ENCODE assay signal across 8 mouse cellular contexts in genomic region chr7:144939344-144940002, GRCm38 (mm10). TPM values are rescaled to one million over a fixed set of nuclear protein-coding genes. Genes with fewer than 3 reads are reported as not detected.
DNase-seq lines count a peak whose midpoint lies in the region; ATAC-seq and TF ChIP-seq lines count a peak whose summit lies in the region.

Gene Ccnd1, minus strand, starts transcription at chr7:144939925.

- peak within 1 kb of the TSS; percentile 75 for H3ac ChIP-seq in C2C12 (ENCODE audit: control insufficient read depth, insufficient read length, low read depth)

- H3K4me3 ChIP-seq in C2C12 (ENCODE audit: insufficient read depth, poor library complexity, severe bottlenecking), result peak within 1 kb of the TSS; percentile 89
- peak within 1 kb of the TSS; percentile 70 for H3K4me3 ChIP-seq in embryonic facial prominence, embryonic 14.5 days (ENCODE audit: low read depth, low read length)
- H3K4me3 ChIP-seq in heart, embryonic 14.5 days (ENCODE audit: control insufficient read depth in 1 of 2, insufficient read depth in 1 of 2, low read depth in 1 of 2, low read length in 2 of 2), result peak within 1 kb of the TSS; percentile 74 to 84
- peak within 1 kb of the TSS; percentile 84 for H3K4me3 ChIP-seq in kidney, postnatal 0 days (replicated peaks; ENCODE audit: low read depth, low read length)
- peak within 1 kb of the TSS; percentile 46 to 66 for H3K4me3 ChIP-seq in liver, embryonic 14.5 days (ENCODE audit: insufficient read depth in 1 of 2, low read depth in 2 of 2, low read length in 2 of 2)
- H3K4me3 ChIP-seq in olfactory bulb, adult 2 months (ENCODE audit: insufficient read depth, low read depth, low read length), result peak within 1 kb of the TSS; percentile 39

- peak within 1 kb of the TSS; percentile 93 for H3K4me2 ChIP-seq in embryonic facial prominence, embryonic 14.5 days (ENCODE audit: low read depth, low read length)
- H3K4me2 ChIP-seq in heart, embryonic 14.5 days (ENCODE audit: low read length), result peak within 1 kb of the TSS; percentile 94
- H3K4me2 ChIP-seq in kidney, postnatal 0 days (ENCODE audit: low read length), result peak within 1 kb of the TSS; percentile 99
- peak within 1 kb of the TSS; percentile 63 for H3K4me2 ChIP-seq in liver, embryonic 14.5 days (ENCODE audit: low read depth)

- peak; percentile 17; the same call in 1 of the 2 replicates for TF ChIP-seq POLR2A in olfactory bulb, adult 2 months (IDR thresholded peaks at IDR 0.05; ENCODE audit: insufficient read depth, low read depth, low read length)

- TF ChIP-seq CTCF in C2C12 (IDR thresholded peaks at IDR 0.05; ENCODE audit: control insufficient read depth, insufficient read depth, insufficient read length), result no peak
- no peak; the same call in 1 of the 2 replicates for TF ChIP-seq CTCF in kidney, postnatal 0 days (IDR thresholded peaks at IDR 0.05; ENCODE audit: low read depth)
- no peak for TF ChIP-seq CTCF in liver, embryonic 14.5 days (IDR thresholded peaks at IDR 0.05; ENCODE audit: low read depth)
- no peak for TF ChIP-seq CTCF in olfactory bulb, adult 2 months (IDR thresholded peaks at IDR 0.05; ENCODE audit: insufficient read depth, low read depth, low read length)

- H3K27ac ChIP-seq in embryonic facial prominence, embryonic 14.5 days (replicated peaks; ENCODE audit: low read depth, low read length), result peak within 1 kb of the TSS; percentile 91
- peak within 1 kb of the TSS; percentile 91 to 96 for H3K27ac ChIP-seq in heart, embryonic 14.5 days (replicated peaks in 1 of 2; ENCODE audit: control insufficient read depth in 1 of 2, insufficient read depth in 1 of 2, low read depth in 2 of 2, low read length in 2 of 2)
- H3K27ac ChIP-seq in kidney, postnatal 0 days, result peak within 1 kb of the TSS; percentile 92
- H3K27ac ChIP-seq in liver, embryonic 14.5 days, result no peak within 1 kb of the TSS; the same call in 1 of the 2 replicates
- no peak within 1 kb of the TSS for H3K27ac ChIP-seq in olfactory bulb, adult 2 months (ENCODE audit: insufficient read depth, low read depth, low read length)

- no peaks in the 10 kb centered on the region for H3K9me3 ChIP-seq in embryonic facial prominence, embryonic 14.5 days (ENCODE audit: control insufficient read depth, low read length)
- H3K9me3 ChIP-seq in heart, embryonic 14.5 days (ENCODE audit: control insufficient read depth, low read length), result no peaks in the 10 kb centered on the region
- H3K9me3 ChIP-seq in kidney, postnatal 0 days (replicated peaks; ENCODE audit: low read length), result no peaks in the 10 kb centered on the region
- no peaks in the 10 kb centered on the region for H3K9me3 ChIP-seq in liver, embryonic 14.5 days (ENCODE audit: control insufficient read depth, low read length)

- ATAC-seq in embryonic facial prominence, embryonic 14.5 days (ENCODE audit: low read depth), result peak; percentile 64
- peak; percentile 34; the same call in 1 of the 2 replicates for ATAC-seq in heart, embryonic 14.5 days (ENCODE audit: insufficient number of reproducible peaks, insufficient read depth, low FRiP score, low read depth)
- ATAC-seq in kidney, postnatal 0 days (replicated peaks; ENCODE audit: low FRiP score, low read depth), result peak; percentile 44
- peak; percentile 50; the same call in 1 of the 2 replicates for ATAC-seq in liver, embryonic 14.5 days (ENCODE audit: insufficient read depth)

- peaks cover 12% of the 10 kb centered on the region for H3K4me1 ChIP-seq in embryonic facial prominence, embryonic 14.5 days (ENCODE audit: control insufficient read depth, insufficient read depth, low read length)
- peaks cover 21 to 22% of the 10 kb centered on the region in 2 experiments for H3K4me1 ChIP-seq in heart, embryonic 14.5 days (ENCODE audit: control insufficient read depth in 2 of 2, insufficient read depth in 2 of 2, low read length in 2 of 2)
- peaks cover 16% of the 10 kb centered on the region for H3K4me1 ChIP-seq in kidney, postnatal 0 days (replicated peaks; ENCODE audit: insufficient read depth, low read length)
- H3K4me1 ChIP-seq in liver, embryonic 14.5 days (replicated peaks; ENCODE audit: control insufficient read depth in 2 of 2, insufficient read depth in 2 of 2, low read length in 1 of 2), result peaks cover 0 to 3% of the 10 kb centered on the region in 2 experiments; a peak in 2 of 4 replicates
- peaks cover 47% of the 10 kb centered on the region for H3K4me1 ChIP-seq in olfactory bulb, adult 2 months (ENCODE audit: control insufficient read depth, insufficient read depth, low read length)

- WGBS in embryonic facial prominence, embryonic 14.5 days, result under 1% methylated on average over 22 of the region's 45 CpGs
- under 1% methylated on average over 39 of the region's 45 CpGs for WGBS in heart, embryonic 14.5 days
- under 1% methylated on average over 39 of the region's 45 CpGs for WGBS in kidney, postnatal 0 days
- 1% methylated on average over 41 of the region's 45 CpGs for WGBS in liver, embryonic 14.5 days (ENCODE audit: insufficient replicate concordance)
- under 1% methylated on average over 41 of the region's 45 CpGs for WGBS in olfactory bulb, adult 2 months

- peak within 1 kb of the TSS; percentile 77 for H3K9ac ChIP-seq in embryonic facial prominence, embryonic 14.5 days (ENCODE audit: low read depth, low read length)
- H3K9ac ChIP-seq in heart, embryonic 14.5 days (ENCODE audit: low read length), result peak within 1 kb of the TSS; percentile 86
- H3K9ac ChIP-seq in kidney, postnatal 0 days (ENCODE audit: low read depth, low read length), result peak within 1 kb of the TSS; percentile 76
- H3K9ac ChIP-seq in liver, embryonic 14.5 days (replicated peaks), result peak within 1 kb of the TSS; percentile 43

- H3K36me3 ChIP-seq in C2C12 (ENCODE audit: control insufficient read depth, insufficient read depth), result peaks cover 29% of the 10 kb centered on the region
- peaks cover 27% of the 10 kb centered on the region for H3K36me3 ChIP-seq in embryonic facial prominence, embryonic 14.5 days (ENCODE audit: control insufficient read depth, insufficient read depth, low read length)
- peaks cover 29% of the 10 kb centered on the region for H3K36me3 ChIP-seq in heart, embryonic 14.5 days (ENCODE audit: control insufficient read depth, insufficient read depth, low read length)
- H3K36me3 ChIP-seq in kidney, postnatal 0 days (ENCODE audit: insufficient read depth, low read length), result peaks cover 17% of the 10 kb centered on the region
- no peaks in the 10 kb centered on the region for H3K36me3 ChIP-seq in liver, embryonic 14.5 days (replicated peaks; ENCODE audit: control insufficient read depth, insufficient read depth, low read depth)

- peak; percentile 45 for DNase-seq in WW6 (ENCODE audit: low read depth, low spot score)
- DNase-seq in embryonic facial prominence, embryonic 14.5 days (ENCODE audit: low spot score), result peak; percentile 93
- peak; percentile 93 for DNase-seq in kidney, postnatal 0 days (ENCODE audit: low spot score)
- DNase-seq in liver, embryonic 14.5 days (ENCODE audit: low read depth in 3 of 3, low spot score in 3 of 3), result peak in 1 of 3 experiments; percentile 17
- DNase-seq in spleen, postnatal 14 days (ENCODE audit: low spot score in 2 of 2), result no peak

- no peak for TF ChIP-seq EP300 in liver, embryonic 14.5 days (IDR thresholded peaks at IDR 0.05; ENCODE audit: low read depth)

- H3K79me3 ChIP-seq in C2C12 (ENCODE audit: low read depth), result peaks cover 42% of the 10 kb centered on the region

- H3K27me3 ChIP-seq in C2C12 (ENCODE audit: control insufficient read depth, insufficient read depth, insufficient read length), result no peaks in the 10 kb centered on the region
- H3K27me3 ChIP-seq in embryonic facial prominence, embryonic 14.5 days (replicated peaks; ENCODE audit: control insufficient read depth, insufficient read depth, low read length), result 0 out of 2 replicates have a peak, but pooled peaks cover 6% of the 10 kb centered on the region
- no peaks in the 10 kb centered on the region for H3K27me3 ChIP-seq in heart, embryonic 14.5 days (ENCODE audit: control insufficient read depth, insufficient read depth, low read length)
- no peaks in the 10 kb centered on the region for H3K27me3 ChIP-seq in kidney, postnatal 0 days (ENCODE audit: insufficient read depth, low read length)
- H3K27me3 ChIP-seq in liver, embryonic 14.5 days (ENCODE audit: control insufficient read depth, insufficient read depth, low read length), result peaks cover 59% of the 10 kb centered on the region

- peaks cover 52% of the 10 kb centered on the region for H3K79me2 ChIP-seq in C2C12 (ENCODE audit: control insufficient read depth, insufficient read depth)

TF ChIP-seq in C2C12, 6 proteins besides CTCF, POLR2A, EP300 and RAD21:
- TF ChIP-seq MYOD1 (IDR thresholded peaks at IDR 0.05; ENCODE audit: control insufficient read depth, insufficient read length, low read depth) (no peak), MAX (IDR thresholded peaks at IDR 0.05) (no peak), USF1 (IDR thresholded peaks at IDR 0.05; ENCODE audit: low read depth) (no peak), FOSL1 (IDR thresholded peaks at IDR 0.05; ENCODE audit: insufficient read depth, low read length, poor library complexity, severe bottlenecking) (no peak), CEBPB (IDR thresholded peaks at IDR 0.05; ENCODE audit: low read depth) (no peak), MYOG (IDR thresholded peaks at IDR 0.05; ENCODE audit: control insufficient read depth, extremely low read depth, insufficient read length) (no peak)

RNA-seq across cellular contexts. Expression of gene Ccnd1, which starts in this region (rescaled TPM):
- polyA plus RNA-seq in C2C12 (2012; fragmentation: generic; extraction: Trizol), result 196 TPM
- 137 and 146 TPM in 2 replicates for polyA plus RNA-seq in embryonic facial prominence, embryonic 14.5 days (2014; fragmentation: Nextera tagmentation; extraction: Ambion mirVana)
- polyA plus RNA-seq in heart, embryonic 14.5 days (2014; fragmentation: Nextera tagmentation; extraction: Ambion mirVana), result 48.7 and 63.7 TPM in 2 replicates
- 212 and 227 TPM in 2 replicates for polyA plus RNA-seq in kidney, postnatal 0 days (2015; fragmentation: Nextera tagmentation; extraction: Ambion mirVana)
- 14.6 and 16.7 TPM in 2 replicates for polyA plus RNA-seq in liver, embryonic 14.5 days (2012; rRNA removed)
- polyA plus RNA-seq in liver, embryonic 14.5 days (2014; fragmentation: Nextera tagmentation; extraction: Ambion mirVana), result 25.4 and 27.7 TPM in 2 replicates
- not detected in 2 replicates for polyA plus RNA-seq in olfactory bulb, adult 2 months (2012; ENCODE audit: insufficient read depth, insufficient read length, low replicate concordance, missing spikeins)

Comparison
In these comparisons a context has a peak if more than half of its experiments do, and no peak if none do; other contexts are left out.
1. RNA of gene Ccnd1 (polyA plus RNA-seq): 212 to 227 TPM in kidney, postnatal 0 days, 196 TPM in C2C12 (single experiment), 137 to 146 TPM in embryonic facial prominence, embryonic 14.5 days, 48.7 to 63.7 TPM in heart, embryonic 14.5 days and 14.6 to 27.7 TPM in liver, embryonic 14.5 days; not detected in olfactory bulb, adult 2 months; every median in the first group is over 10 times any median in the second.
2. H3K4me3 ChIP-seq: peak in every context shown above with its lines; median percentile 89 in C2C12; 84 in kidney, postnatal 0 days; 79 in heart, embryonic 14.5 days; 70 in embryonic facial prominence, embryonic 14.5 days; 56 in liver, embryonic 14.5 days; 39 in olfactory bulb, adult 2 months.
3. DNase-seq: peak in WW6 (single experiment), embryonic facial prominence, embryonic 14.5 days (single experiment) and kidney, postnatal 0 days (single experiment); none in spleen, postnatal 14 days (0 of 2).
4. H3K27ac ChIP-seq: peak in embryonic facial prominence, embryonic 14.5 days (single experiment), heart, embryonic 14.5 days (2 of 2) and kidney, postnatal 0 days (single experiment); none in liver, embryonic 14.5 days (single experiment) and olfactory bulb, adult 2 months (single experiment).
5. Peak in every context shown above with its lines, with median percentiles within 50 percentile points of each other: ATAC-seq, H3K4me2 ChIP-seq and H3K9ac ChIP-seq.